Mouse (Mus musculus) urinary bladder, postnatal 10 days (tissue): ENCODE measurements around the gene Adk.

Experiments used
- DNase-seq: peaks from one replicate; pipeline ENCODE4 v3.0.0; 2022; ENCODE audit warnings: low spot score

Gene Adk

DNA sequence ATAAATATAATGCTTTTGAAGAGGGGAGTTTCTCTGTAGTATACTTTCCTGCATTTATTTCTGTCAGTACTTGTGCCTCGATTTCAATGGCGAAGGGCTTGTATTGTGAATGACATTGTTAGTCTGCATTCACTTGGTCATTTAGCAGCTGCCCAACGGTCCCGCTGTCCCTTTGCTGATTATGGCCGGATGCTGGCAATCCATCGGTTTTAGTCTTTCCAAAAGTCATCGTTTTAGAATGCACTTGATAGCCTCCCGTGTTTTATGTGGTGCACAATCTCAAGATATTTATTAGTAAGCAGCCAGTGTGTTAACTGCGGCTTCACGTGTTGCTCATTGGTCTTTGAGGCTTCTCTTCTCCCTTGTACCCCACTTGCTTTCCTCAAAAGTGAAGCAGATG lies 113.3 kb downstream of the Adk start:
- DNase-seq, result no peak

- DNase-seq, result no peak
Observed at GRCm38 (mm10) chr14:21166114-21166513, 113.7 kb downstream of the Adk start.

DNA sequence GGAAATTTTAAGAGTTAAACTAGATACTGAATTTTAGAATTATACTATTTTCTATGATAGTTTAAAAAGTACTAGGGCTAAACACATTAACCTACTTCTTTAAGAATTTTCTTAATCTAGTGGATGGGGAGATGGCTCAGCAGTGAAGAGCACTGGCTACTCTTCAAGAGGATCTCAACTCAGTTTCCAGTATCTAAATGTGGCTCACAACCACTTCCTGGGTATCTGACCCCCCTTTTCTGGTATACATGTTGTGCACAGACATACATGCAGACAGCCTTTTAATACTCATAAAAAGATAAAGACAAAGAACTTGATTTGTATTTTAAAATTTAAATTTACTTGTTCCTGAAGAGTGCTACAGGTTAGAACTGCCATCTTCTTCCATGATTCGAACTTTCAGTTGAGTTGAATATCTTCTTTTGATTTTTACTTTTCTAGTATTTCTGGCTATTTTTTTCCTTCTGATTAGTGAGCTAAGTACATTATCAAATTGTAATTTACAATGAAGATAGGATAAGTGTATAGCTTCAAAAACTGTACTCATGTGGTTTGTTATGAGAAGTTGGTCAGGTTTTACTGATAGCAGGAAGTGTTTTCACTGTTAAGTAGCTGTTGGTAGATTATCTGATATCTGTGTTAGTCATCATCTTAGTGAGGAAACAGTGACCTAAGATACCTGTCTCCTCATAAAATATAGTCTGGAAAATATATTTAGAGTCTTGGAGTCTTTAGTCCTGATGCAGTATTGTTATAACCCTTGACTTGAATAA lies 121.8 kb downstream of the Adk start:
- no peak for DNase-seq

GRCm38 (mm10) chr14:21174804-21175203 lies 122.4 kb downstream of the Adk start:
- no peak for DNase-seq

GRCm38 (mm10) chr14:21177781-21178180 lies 125.4 kb downstream of the Adk start:
- no peak for DNase-seq

- DNase-seq, result no peak
Observed at GRCm38 (mm10) chr14:21178356-21178755, 126.0 kb downstream of the Adk start.

- DNase-seq, result no peak
Observed at GRCm38 (mm10) chr14:21181053-21181452, 128.7 kb downstream of the Adk start.

GRCm38 (mm10) chr14:21191966-21192365 lies 139.6 kb downstream of the Adk start:
- no peak for DNase-seq

- no peak for DNase-seq
Observed at GRCm38 (mm10) chr14:21192749-21193148, 140.4 kb downstream of the Adk start.

GRCm38 (mm10) chr14:21194336-21194735 lies 142.0 kb downstream of the Adk start:
- no peak for DNase-seq

- no peak for DNase-seq
Observed at GRCm38 (mm10) chr14:21200850-21201249, 148.5 kb downstream of the Adk start.

- no peak for DNase-seq
Observed at GRCm38 (mm10) chr14:21206472-21206871, 154.1 kb downstream of the Adk start.

- DNase-seq, result no peak
Observed at GRCm38 (mm10) chr14:21221574-21222138, 169.3 kb downstream of the Adk start.

DNA sequence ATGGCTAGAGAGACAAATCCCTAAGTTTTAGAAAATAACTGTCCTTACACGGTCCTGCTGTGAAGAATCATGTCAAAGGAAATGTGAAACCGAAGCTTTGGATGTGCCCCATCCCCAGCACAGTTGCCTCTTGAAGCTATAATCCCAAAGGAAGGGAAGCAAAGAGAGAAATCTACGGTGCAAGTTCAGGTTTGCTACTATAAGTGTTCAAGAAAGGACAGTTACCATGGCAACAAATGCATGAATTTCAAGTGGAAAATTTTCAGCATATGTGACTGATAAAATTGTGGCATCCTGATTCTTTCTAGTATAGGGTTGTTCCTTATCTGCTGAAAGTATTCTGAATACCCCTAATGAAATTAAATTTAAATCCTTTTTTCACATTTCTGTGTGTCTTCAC lies 169.8 kb downstream of the Adk start:
- no peak for DNase-seq

DNA sequence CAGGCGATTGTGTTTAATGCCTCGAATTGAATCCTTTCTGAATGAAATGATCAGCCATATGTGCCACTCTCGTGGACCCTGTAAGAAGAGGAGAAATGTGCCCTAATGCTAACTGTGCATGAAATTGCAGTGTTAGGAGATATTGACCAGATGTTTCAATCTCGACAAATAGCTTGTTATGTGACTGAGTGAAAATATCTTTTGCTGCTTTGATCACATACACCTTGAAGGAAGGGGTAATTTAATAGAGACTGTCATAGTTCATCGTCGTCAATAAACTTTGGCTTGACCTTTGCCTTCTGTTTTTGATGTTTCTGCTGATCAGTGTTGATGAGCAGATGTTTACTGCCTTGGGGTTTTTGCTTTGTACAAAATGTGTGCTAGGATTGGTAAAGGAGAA lies 171.1 kb downstream of the Adk start:
- no peak for DNase-seq

GRCm38 (mm10) chr14:21223971-21224635 lies 171.7 kb downstream of the Adk start:
- no peak for DNase-seq

- DNase-seq, result no peak
Observed at GRCm38 (mm10) chr14:21237051-21237450, 184.7 kb downstream of the Adk start.

- no peak for DNase-seq
Observed at GRCm38 (mm10) chr14:21241105-21241504, 188.7 kb downstream of the Adk start.

DNA sequence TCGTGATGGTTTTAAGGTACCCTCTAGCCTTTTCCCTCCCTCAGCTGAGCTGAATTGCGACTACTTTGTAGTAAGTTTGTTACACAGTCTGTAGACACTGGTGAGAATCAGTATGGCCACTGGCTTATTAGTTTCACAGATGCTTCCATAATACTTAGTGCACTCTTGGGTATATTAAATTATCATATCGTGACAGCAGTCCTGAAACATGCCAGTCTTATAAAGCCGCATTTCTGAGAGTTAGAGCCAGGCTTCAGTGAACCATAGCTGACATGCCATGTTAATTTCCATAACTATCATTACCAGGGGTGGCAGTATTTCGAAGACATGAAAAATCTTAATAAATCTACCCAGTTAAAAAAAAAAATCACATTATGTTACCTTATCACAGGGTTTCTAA lies 199.0 kb downstream of the Adk start:
- no peak for DNase-seq

DNA sequence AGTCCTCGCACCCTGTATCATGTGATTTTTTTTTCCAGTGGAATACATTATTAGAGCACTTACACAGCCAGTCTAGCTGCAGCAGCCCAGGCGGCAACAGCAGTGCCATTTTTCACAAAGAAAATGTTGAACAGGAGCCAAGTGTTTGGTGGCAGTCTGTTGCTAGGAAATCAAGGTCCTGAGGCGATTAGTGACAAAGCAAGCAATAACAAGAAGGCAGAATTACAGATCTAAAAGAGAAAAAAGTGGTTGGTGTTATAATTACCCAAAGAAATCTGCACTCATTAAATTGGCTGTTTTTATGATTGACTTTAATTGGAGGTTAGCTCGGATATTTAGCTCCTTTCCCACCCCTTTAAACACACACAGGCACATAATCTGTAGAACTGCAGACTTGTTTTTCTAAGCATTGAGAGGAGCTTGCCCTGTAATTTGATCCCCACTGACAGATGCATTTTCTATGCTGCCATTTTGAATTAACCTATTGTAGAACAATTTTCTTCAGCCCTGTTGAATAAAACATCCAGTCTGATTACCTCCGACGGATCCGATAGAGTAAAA lies 200.0 kb downstream of the Adk start:
- no peak for DNase-seq

DNA sequence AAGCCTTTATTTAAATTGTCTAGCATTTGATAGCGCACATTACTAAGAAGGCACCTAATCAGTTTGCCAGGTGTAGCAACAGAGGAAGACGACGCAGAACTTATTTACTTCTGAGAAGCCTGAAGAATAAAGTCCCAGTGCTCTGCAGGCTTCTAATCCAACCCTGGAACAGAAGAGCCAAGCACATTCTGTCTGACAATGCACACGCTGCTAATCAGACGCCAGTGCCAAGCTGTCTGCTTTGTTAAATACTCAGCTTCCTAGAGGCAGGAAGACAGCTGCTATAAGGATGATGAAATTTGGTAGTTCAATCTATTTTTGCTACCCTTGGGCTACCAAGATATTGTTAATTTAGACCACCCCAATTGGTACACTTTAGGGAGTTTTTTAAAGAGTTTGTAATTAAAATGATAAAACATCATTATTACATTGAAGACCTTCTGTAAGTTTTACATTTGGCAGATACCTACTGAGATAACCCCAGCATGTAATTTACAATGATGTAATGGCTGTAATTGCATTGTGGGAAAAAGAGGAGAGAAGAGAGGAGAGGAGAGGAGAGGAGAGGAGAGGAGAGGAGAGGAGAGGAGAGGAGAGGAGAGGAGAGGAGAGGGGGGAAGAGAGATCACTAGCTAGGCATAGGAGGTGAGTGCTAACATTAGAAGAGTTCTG lies 201.1 kb downstream of the Adk start:
- DNase-seq, result no peak

DNA sequence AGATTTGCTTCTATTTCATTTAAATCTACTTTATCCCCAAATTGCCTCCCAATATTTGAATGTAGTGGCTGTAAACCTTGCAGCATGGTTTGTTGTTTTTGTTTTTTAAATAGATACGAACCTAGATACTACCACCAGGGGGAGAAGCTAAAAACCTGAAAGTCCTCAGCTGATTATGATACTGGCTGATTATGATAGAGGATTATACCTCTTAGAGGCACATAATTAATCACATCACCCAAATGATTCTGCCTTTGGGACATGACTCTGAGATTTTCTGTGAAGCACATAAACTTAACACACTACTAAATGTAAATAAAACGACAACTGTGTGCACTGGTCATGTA lies 201.6 kb downstream of the Adk start:
- no peak for DNase-seq

DNA sequence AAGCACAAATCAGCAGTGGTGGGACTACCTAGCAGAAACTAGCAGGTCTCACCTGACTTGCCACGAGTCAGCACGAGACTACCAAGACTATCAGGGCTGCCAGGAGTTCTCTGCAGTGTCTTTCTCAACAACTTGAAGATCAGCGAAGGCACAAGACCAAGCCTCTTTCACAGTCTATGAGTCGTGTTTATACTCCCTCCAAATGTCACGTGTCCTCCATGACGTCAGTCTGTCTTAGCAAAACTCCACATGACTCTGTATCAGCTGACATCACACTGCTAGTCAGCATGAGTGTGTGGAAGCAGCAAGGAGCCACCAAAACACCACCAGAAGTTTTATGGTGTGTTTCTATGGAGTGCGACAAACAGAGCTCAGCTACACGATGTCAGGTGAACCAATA lies 215.9 kb downstream of the Adk start:
- no peak for DNase-seq
